Mouse (Mus musculus) heart, embryonic 11.5 days (tissue): ENCODE measurements around the gene Vasp. TPM values are rescaled to one million over a fixed set of nuclear protein-coding genes. Genes with fewer than 3 reads are reported as not detected.

Experiments
- ATAC-seq: fragments of 200-750 bp; cut with Nextera tagmentation; replicated peaks from 2 replicates; pipeline ENCODE4 v1.8.0; 2017; ENCODE audit warnings: moderate library complexity; ENCODE audit not compliant: insufficient number of reproducible peaks, low FRiP score, low TSS enrichment
- H3K27ac ChIP-seq: fragments of 300-500 bp; sonication (generic); 2 replicates; pipeline ENCODE4 v1.5.1; 2014; ENCODE audit warnings: mild to moderate bottlenecking, low read depth, low read length
- H3K27me3 ChIP-seq: fragments of 300-500 bp; sonication (generic); 2 replicates; pipeline ENCODE4 v1.6.1; 2014; ENCODE audit warnings: mild to moderate bottlenecking, low read length, mixed read lengths; ENCODE audit not compliant: control insufficient read depth, insufficient read depth
- H3K36me3 ChIP-seq: fragments of 300-500 bp; sonication (generic); 2 replicates; pipeline ENCODE4 v1.6.1; 2014; ENCODE audit warnings: mild to moderate bottlenecking, low read length, moderate library complexity, mixed read lengths; ENCODE audit not compliant: control insufficient read depth, insufficient read depth
- H3K4me1 ChIP-seq: fragments of 300-500 bp; sonication (generic); 2 replicates; pipeline ENCODE4 v1.6.1; 2014; ENCODE audit warnings: low read length; ENCODE audit not compliant: control insufficient read depth, insufficient read depth
- H3K4me2 ChIP-seq: fragments of 300-500 bp; sonication (generic); 2 replicates; pipeline ENCODE4 v1.6.1; 2014; ENCODE audit warnings: mild to moderate bottlenecking, moderate library complexity
- H3K4me3 ChIP-seq: fragments of 300-500 bp; sonication (generic); 2 replicates; pipeline ENCODE4 v1.5.1; 2014; ENCODE audit warnings: low read depth, low read length
- H3K9ac ChIP-seq: fragments of 300-500 bp; sonication (generic); 2 replicates; pipeline ENCODE4 v1.6.1; 2014; ENCODE audit warnings: mild to moderate bottlenecking, low read depth, low read length, moderate library complexity
- H3K9me3 ChIP-seq: fragments of 300-500 bp; sonication (generic); replicated peaks from 2 replicates; pipeline ENCODE4 v1.6.1; 2016; ENCODE audit warnings: low read length; ENCODE audit not compliant: control insufficient read depth
- WGBS: fragments of 180-500 bp; shearing (Covaris S2); extraction: QIAGEN DNeasy Blood & Tissue Kit; methylation state at CpG from one replicate; pipeline ENCODE4 v1.1.7; 2014; ENCODE audit not compliant: insufficient replicate concordance; 5-methylcytosine and 5-hydroxymethylcytosine counted together
- polyA plus RNA-seq: library from polyadenylated mRNA; unstranded; fragments of >200 nt; fragmentation: Nextera tagmentation; extraction: Ambion mirVana; gene quantifications from 2 replicates; pipeline ENCODE4 v1.2.1, GENCODE M21; 2014

The Vasp gene
- polyA plus RNA-seq, 1 experiment from 2014 or later = 61.9 TPM

DNA sequence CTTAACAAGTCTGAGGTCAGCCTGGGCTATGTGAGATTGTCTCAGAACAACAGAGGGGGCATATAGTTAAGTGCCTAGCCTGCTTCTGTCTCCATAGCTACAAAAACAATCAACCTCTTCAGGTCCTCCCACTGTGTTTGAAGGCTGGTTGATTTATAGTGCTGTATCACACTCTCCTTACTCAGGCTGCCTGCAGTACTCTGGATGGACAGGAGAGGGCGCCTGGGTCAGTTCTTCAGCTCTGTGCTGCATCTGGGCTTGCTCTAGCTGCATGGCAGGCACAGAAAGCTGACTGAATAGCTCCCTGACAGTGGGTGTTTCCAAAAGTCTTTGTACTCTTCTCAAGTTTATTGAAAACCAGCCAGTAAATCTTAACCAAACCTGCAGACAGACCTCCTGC, 32.2 kb downstream of the Vasp start:
- H3K4me3 ChIP-seq = no peak overlapping the region

DNA sequence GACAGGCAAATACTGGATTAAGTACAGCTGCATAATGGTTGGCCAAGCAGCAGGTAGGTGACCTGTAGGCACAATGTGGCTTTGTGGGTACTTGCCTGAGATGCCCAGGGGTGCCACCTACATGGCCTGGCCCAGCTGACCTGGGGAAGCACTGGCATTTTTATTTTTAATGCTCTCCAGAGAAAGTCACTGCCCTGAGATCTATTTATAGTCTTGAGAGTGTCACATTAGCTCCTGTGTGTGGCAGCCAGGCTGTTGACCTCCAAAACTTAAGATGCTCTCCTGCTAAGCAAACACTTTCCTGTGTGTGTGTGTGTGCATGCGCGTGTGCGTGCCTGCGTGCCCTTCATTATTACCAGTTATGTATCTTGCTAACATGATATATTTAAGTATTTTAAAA, 33.3 kb downstream of the Vasp start:
- H3K9me3 ChIP-seq = no peaks in the 10 kb centered on the region
- H3K9ac ChIP-seq = no peak overlapping the region
- H3K4me2 ChIP-seq = peak overlapping the region; percentile 14; the same call in 1 of the 2 replicates

More for the DNA sequence above, 32.2 kb downstream of the Vasp start:
- 0% methylated on average over 1 of the region's 1 CpGs for WGBS
- Histone ChIP-seq H3K27ac (peak overlapping the region; percentile 71), H3K4me1 (peaks cover 40% of the 10 kb centered on the region), H3K9me3 (no peaks in the 10 kb centered on the region), H3K4me2 (no peak overlapping the region), H3K9ac (no peak overlapping the region), H3K27me3 (no peaks in the 10 kb centered on the region), H3K36me3 (no peaks in the 10 kb centered on the region)
- peak; percentile 80 for ATAC-seq

DNA sequence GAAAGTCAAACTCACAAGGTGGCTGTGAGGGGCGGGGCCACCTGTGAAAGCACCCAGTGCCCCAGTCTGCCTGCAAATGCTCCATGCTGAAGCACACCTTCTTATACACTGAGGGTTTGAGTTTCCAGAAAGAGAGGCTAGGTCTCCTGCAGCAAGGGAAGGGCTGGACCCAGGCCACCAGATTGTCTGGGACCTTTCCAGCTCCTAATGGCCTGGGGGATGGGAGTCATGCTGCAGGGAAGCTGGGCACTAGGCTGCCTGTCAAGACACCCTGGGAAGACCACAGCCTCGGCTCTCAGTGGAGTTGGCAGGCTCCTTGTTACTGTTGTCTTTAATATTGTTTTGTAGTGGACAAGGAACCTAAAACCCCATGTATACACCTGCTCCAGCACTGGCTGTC, 35.2 kb downstream of the Vasp start:
- Histone ChIP-seq H3K4me3 (no peak overlapping the region), H3K27me3 (no peaks in the 10 kb centered on the region), H3K36me3 (peaks cover under 1% of the 10 kb centered on the region; the same call in 1 of the 2 replicates), H3K27ac (no peak overlapping the region), H3K4me1 (peaks cover 40% of the 10 kb centered on the region), H3K4me2 (no peak overlapping the region), H3K9ac (no peak overlapping the region), H3K9me3 (no peaks in the 10 kb centered on the region)
- 77% methylated on average over 2 of the region's 2 CpGs for WGBS
- ATAC-seq = no peak

More for the DNA sequence above, 33.3 kb downstream of the Vasp start:
- Histone ChIP-seq H3K4me3 (0 out of 2 replicates have a peak overlapping the region, but pooled peaks have one; percentile 1), H3K4me1 (peaks cover 40% of the 10 kb centered on the region), H3K36me3 (no peaks in the 10 kb centered on the region; the same call in 1 of the 2 replicates), H3K27ac (peak overlapping the region; percentile 60), H3K27me3 (no peaks in the 10 kb centered on the region)
- no peak for ATAC-seq
- 75% methylated on average over 4 of the region's 4 CpGs for WGBS

DNA sequence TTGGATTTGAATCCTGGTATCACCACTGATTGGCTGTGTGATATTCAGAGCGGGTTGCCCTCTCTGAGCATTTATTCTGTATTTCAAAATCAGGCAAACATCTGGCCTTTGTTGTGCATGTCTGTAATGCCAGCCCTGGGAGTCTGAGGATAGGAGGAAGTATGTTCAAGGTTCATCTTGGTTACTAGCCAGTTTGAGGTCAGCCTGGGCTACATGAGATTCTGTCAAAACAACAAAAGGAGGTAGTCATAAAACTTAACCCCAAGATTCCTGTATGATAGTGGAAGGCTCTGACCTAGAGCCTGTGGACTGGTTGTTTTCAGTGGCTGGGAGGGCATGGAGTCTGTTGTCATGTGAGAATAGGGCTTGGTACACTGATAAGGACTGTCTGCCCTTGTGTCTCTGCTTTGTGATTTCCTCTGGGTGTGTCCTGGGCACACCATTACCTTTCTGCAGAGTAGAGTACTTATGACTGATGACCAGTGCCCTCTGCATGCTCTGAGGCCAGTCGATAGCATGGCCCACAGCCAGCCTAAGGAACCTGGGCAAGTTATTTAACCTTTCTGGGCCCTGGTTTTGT, 36.4 kb downstream of the Vasp start:
- Histone ChIP-seq H3K4me3 (no peak overlapping the region), H3K27me3 (no peaks in the 10 kb centered on the region), H3K4me1 (peaks cover 40% of the 10 kb centered on the region), H3K36me3 (peaks cover 6% of the 10 kb centered on the region; the same call in 1 of the 2 replicates), H3K9me3 (no peaks in the 10 kb centered on the region), H3K4me2 (no peak overlapping the region), H3K27ac (no peak overlapping the region), H3K9ac (no peak overlapping the region)
- no peak for ATAC-seq
- WGBS = 85% methylated on average over 2 of the region's 2 CpGs

DNA sequence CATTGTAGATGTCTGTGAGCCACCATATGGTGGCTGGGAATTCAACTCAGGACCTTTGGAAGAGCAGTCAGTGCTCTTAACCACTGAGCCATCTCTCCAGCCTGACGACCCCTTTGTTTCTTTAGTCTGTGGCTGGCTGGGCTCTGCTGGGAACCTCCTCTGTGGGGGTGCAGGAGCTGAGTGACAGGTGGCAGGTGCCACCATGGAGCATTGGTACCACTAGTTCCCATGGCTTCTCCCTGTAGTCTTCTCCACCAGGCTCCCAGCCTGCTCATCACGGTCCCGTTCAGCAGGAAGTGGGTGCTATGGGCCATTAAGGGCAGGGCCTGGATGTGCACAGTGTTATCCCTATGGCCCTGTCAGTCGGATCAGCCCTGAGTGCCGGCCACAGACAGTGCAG, 37.0 kb downstream of the Vasp start:
- H3K4me1 ChIP-seq = peaks cover 37% of the 10 kb centered on the region

DNA sequence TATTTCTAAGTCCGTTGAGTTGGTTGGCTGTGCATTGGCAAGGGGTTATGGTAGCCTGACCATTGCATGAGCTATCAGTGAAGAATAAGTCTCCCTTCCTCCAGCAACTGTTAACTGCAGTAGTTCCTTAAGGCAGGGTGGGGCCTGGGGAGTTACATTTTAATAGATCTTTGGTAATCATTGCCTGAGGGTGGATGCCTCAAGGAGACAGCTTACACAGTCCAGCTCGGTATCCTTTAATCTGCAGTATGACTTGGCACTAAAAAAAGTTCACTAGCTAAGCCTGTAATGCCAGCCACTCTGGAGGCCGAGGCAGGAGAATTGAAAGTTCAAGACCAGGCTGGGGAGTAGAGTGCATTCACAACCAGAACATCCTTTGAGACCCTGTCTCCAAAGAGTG, 39.8 kb downstream of the Vasp start:
- no peak overlapping the region for H3K27ac ChIP-seq
- no peak overlapping the region for H3K9ac ChIP-seq
- no peak overlapping the region for H3K4me3 ChIP-seq
- ATAC-seq = no peak
- no peaks in the 10 kb centered on the region for H3K27me3 ChIP-seq
- no peaks in the 10 kb centered on the region for H3K9me3 ChIP-seq
- 88% methylated on average over 3 of the region's 3 CpGs for WGBS
- no peak overlapping the region for H3K4me2 ChIP-seq
- H3K36me3 ChIP-seq = peaks cover 6% of the 10 kb centered on the region; the same call in 1 of the 2 replicates
- peaks cover 29% of the 10 kb centered on the region for H3K4me1 ChIP-seq

More for the DNA sequence above, 37.0 kb downstream of the Vasp start:
- 82% methylated on average over 5 of the region's 5 CpGs for WGBS
- H3K27ac ChIP-seq = no peak overlapping the region
- H3K9me3 ChIP-seq = no peaks in the 10 kb centered on the region
- ATAC-seq = no peak
- H3K4me3 ChIP-seq = no peak overlapping the region
- no peaks in the 10 kb centered on the region for H3K27me3 ChIP-seq
- no peak overlapping the region for H3K4me2 ChIP-seq
- H3K9ac ChIP-seq = no peak overlapping the region
- H3K36me3 ChIP-seq = peaks cover 6% of the 10 kb centered on the region; the same call in 1 of the 2 replicates

DNA sequence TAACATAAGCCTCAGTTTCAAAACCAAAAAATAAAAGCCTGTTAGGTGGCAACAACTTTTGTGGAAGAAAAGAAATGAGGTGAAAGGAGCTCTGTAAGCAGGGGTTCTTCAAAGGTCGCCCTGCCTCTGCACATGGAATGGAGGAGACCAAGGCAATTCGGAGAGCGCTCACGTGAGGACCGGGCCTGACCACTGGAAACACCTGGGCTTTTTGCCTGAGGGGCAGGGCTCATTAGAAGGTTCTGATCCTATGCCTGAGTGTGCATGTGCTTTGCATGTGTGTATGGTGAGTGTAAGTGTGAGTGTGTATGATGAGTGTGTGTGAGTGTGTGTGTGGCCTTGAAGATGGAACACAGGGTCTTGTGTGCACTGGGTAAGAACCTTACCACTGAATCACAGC, 40.7 kb downstream of the Vasp start:
- H3K27me3 ChIP-seq = no peaks in the 10 kb centered on the region
- 92% methylated on average over 5 of the region's 5 CpGs for WGBS
- H3K4me2 ChIP-seq = no peak overlapping the region
- ATAC-seq = no peak
- no peak overlapping the region for H3K4me3 ChIP-seq
- peaks cover 6% of the 10 kb centered on the region; the same call in 1 of the 2 replicates for H3K36me3 ChIP-seq
- H3K27ac ChIP-seq = no peak overlapping the region
- H3K9me3 ChIP-seq = no peaks in the 10 kb centered on the region
- peaks cover 23% of the 10 kb centered on the region for H3K4me1 ChIP-seq
- 0 out of 2 replicates have a peak overlapping the region, but pooled peaks have one; percentile 12 for H3K9ac ChIP-seq

DNA sequence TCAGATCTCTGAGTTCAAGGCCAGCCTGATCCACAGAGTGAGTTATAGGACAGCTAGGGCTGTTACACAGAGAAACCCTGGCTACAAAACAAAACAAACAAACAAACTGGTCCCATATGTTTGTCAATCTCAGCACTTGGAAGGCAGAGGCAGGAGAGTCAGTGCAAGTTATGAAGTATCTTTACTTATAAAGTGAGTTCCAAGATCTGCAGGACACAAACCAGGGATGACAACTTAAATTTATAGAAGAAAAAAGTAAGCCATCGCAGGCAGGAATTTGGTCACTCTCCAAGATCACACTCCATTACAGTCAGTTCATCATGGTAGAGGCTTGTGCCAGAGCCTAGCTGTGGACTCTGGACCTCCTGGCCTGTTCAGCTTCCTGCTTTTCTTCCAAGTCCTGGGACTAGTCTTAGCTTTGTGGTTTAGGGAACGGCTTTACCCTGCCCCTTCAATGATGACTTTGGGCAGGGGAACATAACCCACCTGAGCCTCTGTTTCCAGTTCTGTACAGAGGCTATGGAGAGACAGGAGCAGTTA, 41.5 kb downstream of the Vasp start:
- Histone ChIP-seq H3K36me3 (peaks cover 9% of the 10 kb centered on the region; the same call in 1 of the 2 replicates), H3K4me3 (no peak overlapping the region; the same call in 1 of the 2 replicates), H3K27ac (no peak overlapping the region), H3K4me1 (peaks cover 18% of the 10 kb centered on the region), H3K9me3 (no peaks in the 10 kb centered on the region), H3K4me2 (peak overlapping the region; percentile 79), H3K27me3 (no peaks in the 10 kb centered on the region), H3K9ac (peak overlapping the region; percentile 91; the same call in 1 of the 2 replicates)
- WGBS = 93% methylated on average over 2 of the region's 2 CpGs
- ATAC-seq = no peak
